Mouse (Mus musculus) gastrocnemius, adult 8-10 months (tissue): ENCODE data around the gene Rbm28. TPM values are rescaled to one million over a fixed set of nuclear protein-coding genes. Genes with fewer than 3 reads are reported as not detected.

Experiments used
- DNase-seq, 2 experiments: peaks; one replicate each; pipeline ENCODE4 v3.0.0; 2022; ENCODE audit warnings: low spot score in 2 of 2
- microRNA-seq: library from miRNA; unstranded; fragments of <30 nt; microRNA quantifications from one replicate; pipeline ENCODE4 v1.2.0, GENCODE M21; 2022
- total RNA-seq, 4 experiments: library from RNA; stranded (reverse); gene quantifications; 2 replicates each; pipeline ENCODE4 v1.2.4; 2022

Gene Rbm28
- total RNA-seq, 4 experiments from 2014 or later = 10.7 to 15.9 (median 14.8) TPM

- DNase-seq = no peak
Observed at GRCm38 (mm10) chr6:29082776-29083354, 81.9 kb downstream of the Rbm28 start.

DNA sequence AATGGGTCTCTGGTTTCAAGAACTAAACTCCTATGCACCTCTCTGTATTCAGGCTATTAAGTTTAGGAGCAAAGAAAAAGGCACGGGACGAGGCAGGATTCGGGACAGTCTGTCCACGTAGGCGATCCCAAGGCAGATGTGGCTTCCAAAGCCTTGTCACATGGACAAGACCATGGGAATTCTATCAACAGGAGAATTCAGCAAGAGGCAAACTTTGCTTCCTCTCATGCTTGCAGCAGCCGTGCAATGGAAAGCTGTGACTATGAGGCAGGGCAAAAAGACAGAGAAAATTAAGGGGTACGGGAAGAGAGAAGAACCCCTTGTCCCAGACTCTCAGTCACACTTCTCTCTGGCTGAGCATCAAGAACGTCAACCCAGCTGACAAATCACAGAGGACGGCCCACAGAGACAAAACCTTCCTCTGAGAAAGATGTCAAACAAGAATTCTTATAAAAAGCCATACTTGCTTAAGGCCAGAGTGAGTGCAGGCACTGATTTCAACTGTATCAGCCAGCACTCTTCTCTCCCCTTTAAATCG lies 82.9 kb downstream of the Rbm28 start:
- DNase-seq = no peak

- DNase-seq = no peak
Observed at GRCm38 (mm10) chr6:29079291-29079690, 85.5 kb downstream of the Rbm28 start.

GRCm38 (mm10) chr6:29074133-29074469 lies 90.7 kb downstream of the Rbm28 start:
- no peak for DNase-seq

Small RNA genes lying within 50 kb of the gene (microRNA-seq; reads per million reads assigned to microRNA genes)
- gene Gm24303 = not detected

Other genes starting within 250 kb of the Rbm28 start
- 10 to 100 TPM in 1 of 4 experiments, 1 to 10 TPM in 2, under 1 TPM in 1; 0.61 to 22.4 (median 4.3) TPM for gene Lep, start 104.8 kb downstream of the Rbm28 start, total RNA-seq
- gene Prrt4, start 14.6 kb upstream of the Rbm28 start, total RNA-seq = under 1 TPM; 0.46 to 0.70 (median 0.53) TPM
- 10 to 100 TPM in 3 of 4 experiments, 1 to 10 TPM in 1; 9.7 to 13.5 (median 10.9) TPM for gene Impdh1, start 51.4 kb upstream of the Rbm28 start, total RNA-seq
- 1 to 10 TPM; 2.8 to 3.9 (median 3.3) TPM for gene Hilpda, start 107.5 kb upstream of the Rbm28 start, total RNA-seq
- not detected for gene Fam71f2, start 114.6 kb upstream of the Rbm28 start, total RNA-seq
- not detected for gene Fam71f1, start 154.1 kb upstream of the Rbm28 start, total RNA-seq
- gene Calu, start 183.1 kb upstream of the Rbm28 start, total RNA-seq = 10 to 100 TPM; 66.3 to 77.3 (median 75.0) TPM
- under 1 TPM in 3 of 4 experiments, not detected in 1; 0.24 to 0.43 (median 0.31) TPM for gene Opn1sw, start 223.5 kb upstream of the Rbm28 start, total RNA-seq
- gene Ccdc136, start 231.3 kb upstream of the Rbm28 start, total RNA-seq = 10 to 100 TPM in 2 of 4 experiments, 1 to 10 TPM in 2; 9.0 to 12.0 (median 10.2) TPM